Mouse (Mus musculus) ovary, postnatal 36 days (tissue): Measurements from ENCODE around the gene Glod4.
"Not testable (repeated sequence)": the region's sequence is repeated elsewhere in the genome, so short reads cannot be mapped to it uniquely, and the experiment has no call there.

Experiments used
- DNase-seq: peaks from one replicate; pipeline ENCODE4 v3.0.0; 2022; ENCODE audit warnings: low spot score, mixed read lengths

The Glod4 gene

DNA sequence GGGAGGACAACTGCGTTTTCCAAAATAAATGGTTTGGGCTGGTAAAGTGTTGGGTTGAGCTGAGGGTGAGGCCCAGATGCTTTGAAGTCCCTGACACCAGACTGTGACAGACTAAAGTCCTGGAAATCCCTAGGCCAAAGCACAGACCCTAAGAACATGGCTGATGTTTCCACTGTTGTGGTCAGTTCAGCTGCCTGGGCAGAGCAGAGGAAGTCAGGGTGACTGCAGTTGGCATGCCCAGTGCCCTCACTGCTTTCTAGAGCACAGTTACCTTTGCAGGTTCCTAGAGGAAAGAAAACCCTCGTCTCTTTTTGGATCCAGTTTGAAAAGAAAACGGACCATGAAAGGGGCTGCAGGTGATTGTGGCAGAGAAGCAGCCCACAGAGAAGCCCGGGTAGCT is 13.9 kb upstream of the Glod4 start:
- no peak for DNase-seq

DNA sequence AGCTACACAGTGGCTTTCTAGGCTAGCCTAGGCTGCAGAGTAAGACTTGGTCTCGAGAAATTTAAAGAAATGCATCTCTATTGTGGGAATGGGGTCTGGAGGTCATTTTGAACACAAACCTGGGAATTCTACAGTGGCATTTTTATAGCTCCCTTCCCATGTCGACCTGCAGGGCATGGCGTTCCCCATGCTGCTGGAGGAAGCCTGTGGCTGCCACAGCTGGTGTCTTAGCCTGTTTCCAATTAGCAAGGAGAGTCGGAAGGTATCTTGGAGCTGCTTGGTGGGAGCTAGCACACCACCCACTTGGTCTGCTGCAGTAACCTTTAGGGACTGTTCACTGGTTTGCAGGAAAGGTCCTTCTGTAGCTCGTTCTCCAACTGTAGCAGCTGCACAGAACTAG is 12.6 kb upstream of the Glod4 start:
- no peak for DNase-seq

- peak; percentile 6 for DNase-seq
Observed at GRCm38 (mm10) chr11:76255431-76256001, 12.0 kb upstream of the Glod4 start.

- DNase-seq = no peak
Observed at GRCm38 (mm10) chr11:76253918-76254264, 10.4 kb upstream of the Glod4 start.

GRCm38 (mm10) chr11:76253145-76253917 is 9.8 kb upstream of the Glod4 start:
- peak; percentile 85 for DNase-seq

DNA sequence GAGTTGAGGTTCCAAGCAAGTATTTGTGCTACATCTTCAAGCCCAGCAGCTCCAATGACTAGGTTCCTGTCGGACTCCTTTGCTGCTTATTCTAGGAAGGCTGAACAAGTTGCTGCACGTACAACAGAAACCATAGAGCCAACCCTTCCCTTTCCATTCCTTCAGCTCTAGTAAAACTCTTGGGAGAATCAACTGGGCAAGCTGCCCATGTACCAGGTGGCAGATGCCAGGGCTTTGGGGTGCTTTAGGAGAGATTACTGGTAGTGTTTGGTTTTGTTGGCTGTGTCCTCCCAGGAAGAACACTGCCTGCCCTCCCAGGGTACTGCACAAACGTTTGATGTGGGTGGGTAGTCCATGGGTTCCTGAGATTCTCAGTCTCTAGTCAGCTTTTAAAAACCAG is 8.5 kb upstream of the Glod4 start:
- no peak for DNase-seq

- DNase-seq = no peak
Observed at GRCm38 (mm10) chr11:76247239-76247638, 3.7 kb upstream of the Glod4 start.

GRCm38 (mm10) chr11:76246439-76246838 is 2.9 kb upstream of the Glod4 start:
- no peak for DNase-seq

DNA sequence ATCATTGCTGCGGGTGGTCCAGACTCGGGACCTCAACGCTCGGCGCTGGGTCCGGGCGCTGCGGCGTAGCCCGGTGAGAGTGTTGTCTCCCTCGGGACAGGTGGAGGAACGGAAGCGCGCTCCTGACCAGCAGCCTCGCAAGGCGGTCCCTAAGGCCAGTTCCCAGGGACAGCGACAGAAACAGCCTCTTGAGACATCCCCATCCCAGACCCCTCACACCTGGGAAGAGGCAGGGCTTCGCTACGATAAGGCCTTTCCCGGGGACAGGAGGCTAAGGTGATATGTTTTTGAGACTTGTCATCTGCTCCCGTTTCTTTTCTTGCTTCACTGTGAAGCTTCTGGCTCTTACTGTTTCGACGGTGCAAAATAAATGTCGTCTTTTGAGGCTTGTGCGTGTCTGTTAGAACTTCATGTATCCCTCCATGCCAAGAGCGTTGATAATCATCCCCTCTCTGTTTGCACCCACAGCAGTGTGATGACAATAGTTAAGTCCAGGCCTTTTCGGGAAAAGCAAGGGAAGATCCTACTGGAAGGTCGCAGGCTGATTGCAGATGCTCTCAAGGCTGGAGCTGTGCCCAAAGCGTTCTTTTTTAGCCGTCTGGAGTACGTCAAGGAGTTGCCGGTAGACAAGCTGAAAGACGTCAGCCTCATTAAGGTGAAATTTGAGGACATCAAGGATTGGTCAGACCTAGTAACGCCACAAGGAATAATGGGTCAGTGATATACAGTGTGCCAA is 454 bp upstream of the Glod4 start:
- no peak for DNase-seq

DNA sequence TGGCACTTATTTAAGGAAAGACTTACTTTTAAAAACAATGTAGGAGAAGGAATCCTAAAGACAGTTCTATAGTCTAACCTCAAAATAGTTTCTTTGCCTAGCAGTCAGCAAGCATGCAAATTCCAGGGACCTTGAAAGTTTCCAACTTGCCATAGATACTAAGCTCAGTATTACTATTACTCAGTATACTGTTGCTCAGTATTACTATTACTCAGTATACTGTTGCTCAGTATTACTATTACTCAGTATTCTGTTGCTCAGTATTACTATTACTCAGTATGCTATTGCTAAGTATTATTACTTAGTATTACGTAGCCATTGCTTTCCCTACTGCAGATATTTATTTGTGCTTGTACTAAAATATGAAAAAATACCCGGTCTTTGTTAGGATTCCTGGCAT is 3.8 kb downstream of the Glod4 start:
- no peak for DNase-seq

- DNase-seq = no peak
Observed at GRCm38 (mm10) chr11:76236136-76236535, 7.4 kb downstream of the Glod4 start.

GRCm38 (mm10) chr11:76225051-76225450 is 18.5 kb downstream of the Glod4 start:
- DNase-seq = no peak

DNA sequence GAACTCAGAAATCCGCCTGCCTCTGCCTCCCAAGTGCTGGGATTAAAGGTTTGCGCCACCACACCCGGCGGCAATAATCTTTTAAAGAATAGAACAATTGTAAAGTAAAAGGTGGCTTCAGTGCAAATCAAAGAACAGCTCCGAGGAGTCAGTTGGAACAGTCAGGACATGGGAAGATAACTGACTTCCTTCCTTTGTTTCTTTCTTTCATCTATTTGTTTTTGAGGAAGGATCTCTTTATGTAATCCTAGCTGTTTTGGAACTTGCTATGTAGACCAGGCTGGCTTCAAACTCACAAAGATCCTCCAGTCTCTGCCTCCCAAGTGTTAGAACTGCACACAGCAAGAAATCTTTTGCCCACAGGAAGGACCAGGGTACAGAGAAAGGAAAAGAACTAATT is 18.9 kb downstream of the Glod4 start:
- no peak for DNase-seq

- peak; percentile 96 for DNase-seq
Observed at GRCm38 (mm10) chr11:76217390-76217800, 26.1 kb downstream of the Glod4 start, which contains the start of the genes Dbil5 and Gemin4. Gene Dbil5, plus strand, starts transcription at chr11:76217608. Gene Gemin4, minus strand, starts transcription at chr11:76217664.

DNA sequence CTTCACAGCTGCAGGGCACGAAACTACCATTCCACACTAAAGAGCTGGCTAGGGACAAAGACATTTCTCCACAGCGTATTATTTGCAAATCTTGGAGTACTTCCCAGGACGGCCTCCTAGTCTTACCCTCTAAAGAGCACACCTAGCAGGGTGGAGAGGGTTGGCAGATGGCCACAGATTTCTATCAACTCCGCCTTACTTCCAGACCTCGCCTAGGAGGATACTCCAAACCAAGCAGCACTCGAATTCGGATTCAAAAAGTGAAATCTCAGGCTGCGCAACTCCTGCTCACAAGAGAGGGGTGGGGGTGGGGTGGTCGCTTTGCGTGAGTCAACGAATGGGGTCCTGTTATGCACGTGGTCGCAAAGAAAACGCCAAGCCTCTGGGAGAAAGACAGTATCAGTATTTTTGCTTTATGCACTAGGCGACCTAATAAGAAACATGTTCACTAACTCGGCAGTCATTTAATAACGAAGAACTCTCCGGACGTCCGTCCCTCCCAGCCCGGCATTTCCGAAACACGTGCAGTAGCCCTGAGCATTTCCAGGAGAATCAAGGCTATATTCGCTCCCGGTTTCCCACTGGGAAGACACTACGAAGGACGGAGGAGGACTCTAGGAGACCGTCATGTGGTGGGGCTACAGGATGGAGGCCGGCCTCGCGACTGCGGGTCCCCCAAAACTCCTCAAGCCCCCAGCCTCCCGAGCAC is 26.7 kb downstream of the Glod4 start:
- no peak for DNase-seq

GRCm38 (mm10) chr11:76216049-76216540 is 27.4 kb downstream of the Glod4 start:
- DNase-seq = no peak

GRCm38 (mm10) chr11:76215011-76215410 is 28.5 kb downstream of the Glod4 start:
- DNase-seq = no peak

DNA sequence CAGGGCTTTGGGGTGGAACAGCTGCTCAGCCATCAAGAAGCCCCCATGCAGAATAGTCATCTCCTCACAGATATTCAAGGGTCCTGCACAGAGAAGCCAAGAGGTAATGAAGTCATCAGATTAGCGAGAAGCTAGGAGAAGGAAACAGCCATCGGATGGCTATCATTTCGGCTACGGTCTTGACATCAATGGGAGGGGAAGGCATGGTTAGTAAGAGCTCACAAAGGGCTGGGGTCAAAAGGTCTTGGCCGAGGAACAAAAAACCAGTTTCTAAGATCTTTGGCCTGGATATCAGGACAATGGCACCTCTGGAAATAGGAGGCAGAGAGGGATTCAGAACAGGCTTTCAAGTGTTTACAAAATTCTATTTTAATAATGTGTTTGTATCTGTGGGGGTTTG is 29.7 kb downstream of the Glod4 start:
- no peak for DNase-seq

GRCm38 (mm10) chr11:76211595-76211994 is 31.9 kb downstream of the Glod4 start:
- DNase-seq = not testable (repeated sequence)

GRCm38 (mm10) chr11:76210228-76210985 is 33.1 kb downstream of the Glod4 start:
- DNase-seq = no peak

GRCm38 (mm10) chr11:76206793-76207192 is 36.7 kb downstream of the Glod4 start:
- no peak for DNase-seq
